Mouse (Mus musculus): ENCODE results near the gene Gm5624.
"Not testable (repeated sequence)": the region's sequence is repeated elsewhere in the genome, so short reads cannot be mapped to it uniquely, and the experiment has no call there.

DNA sequence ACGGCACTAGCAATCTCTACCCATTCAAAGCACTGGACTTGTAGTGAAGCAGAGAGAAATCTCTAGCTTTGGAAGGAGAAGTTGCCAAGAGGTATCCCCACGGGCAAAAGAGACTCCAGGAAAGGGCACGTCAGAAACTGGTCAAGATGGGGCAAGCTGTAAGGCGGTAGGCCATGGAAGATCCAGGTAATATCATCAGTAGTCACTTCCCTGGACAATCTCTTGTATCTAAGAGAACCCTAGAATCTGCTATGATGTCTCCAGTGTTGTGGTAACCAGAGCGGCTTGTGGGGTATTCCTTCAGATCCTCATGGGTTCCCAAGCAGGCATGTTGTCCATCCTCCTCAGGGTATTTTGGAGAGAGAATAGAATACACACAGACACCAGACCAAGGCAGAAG, 109.8 kb downstream of the Gm5624 start, which contains the start of gene Gm17093:
- TF ChIP-seq POLR2A, CTCF (IDR thresholded peaks at IDR 0.05; ENCODE audit: insufficient read depth, low read depth, low read length): not testable (repeated sequence)
